Mouse (Mus musculus): ENCODE data around the gene Doxl2.
"Not testable (repeated sequence)": the region's sequence is repeated elsewhere in the genome, so short reads cannot be mapped to it uniquely, and the experiment has no call there.

Doxl2 gene

GRCm38 (mm10) chr6:48974663-48975062 lies at the start of gene Doxl2:
Gene Doxl2, plus strand, starts transcription at chr6:48974963.
- no peak for DNase-seq (ENCODE audit: low read depth, low spot score)

- DNase-seq (ENCODE audit: low read depth, low spot score), result no peak
Measured at GRCm38 (mm10) chr6:48929595-48929994, 45.2 kb upstream of the Doxl2 start, which contains the start of gene 1600015I10Rik. Gene 1600015I10Rik, plus strand, starts transcription at chr6:48929895.

GRCm38 (mm10) chr6:48949596-48949995 lies 25.2 kb upstream of the Doxl2 start:
- DNase-seq (ENCODE audit: low read depth, low spot score), result no peak

GRCm38 (mm10) chr6:48950676-48951075 lies 24.1 kb upstream of the Doxl2 start:
- DNase-seq (ENCODE audit: low read depth, low spot score), result no peak

- DNase-seq (ENCODE audit: low read depth, low spot score), result no peak
Measured at GRCm38 (mm10) chr6:48951630-48952029, 23.1 kb upstream of the Doxl2 start.

GRCm38 (mm10) chr6:48953220-48953619 lies 21.5 kb upstream of the Doxl2 start:
- DNase-seq (ENCODE audit: low read depth, low spot score), result no peak

GRCm38 (mm10) chr6:48954211-48954610 lies 20.6 kb upstream of the Doxl2 start:
- no peak for DNase-seq (ENCODE audit: low read depth, low spot score)

GRCm38 (mm10) chr6:48954946-48955345 lies 19.8 kb upstream of the Doxl2 start:
- peak; percentile 65 for DNase-seq (ENCODE audit: low read depth, low spot score)

GRCm38 (mm10) chr6:48956785-48957184 lies 18.0 kb upstream of the Doxl2 start:
- no peak for DNase-seq (ENCODE audit: low read depth, low spot score)

GRCm38 (mm10) chr6:48958053-48958452 lies 16.7 kb upstream of the Doxl2 start:
- no peak for DNase-seq (ENCODE audit: low read depth, low spot score)

- DNase-seq (ENCODE audit: low read depth, low spot score), result peak; percentile 23
Measured at GRCm38 (mm10) chr6:48959151-48959550, 15.6 kb upstream of the Doxl2 start.

- not testable (repeated sequence) for DNase-seq (ENCODE audit: low read depth, low spot score)
Measured at GRCm38 (mm10) chr6:48966696-48967095, 8.1 kb upstream of the Doxl2 start.

- no peak for DNase-seq (ENCODE audit: low read depth, low spot score)
Measured at GRCm38 (mm10) chr6:48967868-48968267, 6.9 kb upstream of the Doxl2 start.

- no peak for DNase-seq (ENCODE audit: low read depth, low spot score)
Measured at GRCm38 (mm10) chr6:48979616-48980015, 4.9 kb downstream of the Doxl2 start.

- DNase-seq (ENCODE audit: low read depth, low spot score), result no peak
Measured at GRCm38 (mm10) chr6:48982305-48982704, 7.5 kb downstream of the Doxl2 start.

GRCm38 (mm10) chr6:48986444-48986990 lies 11.8 kb downstream of the Doxl2 start, which contains the start of gene Svs1:
Gene Svs1, plus strand, starts transcription at chr6:48986861.
- no peak for DNase-seq (ENCODE audit: low read depth, low spot score)

GRCm38 (mm10) chr6:48989971-48990370 lies 15.2 kb downstream of the Doxl2 start:
- no peak for DNase-seq (ENCODE audit: low read depth, low spot score)

- DNase-seq (ENCODE audit: low read depth, low spot score), result no peak
Measured at GRCm38 (mm10) chr6:48991991-48992390, 17.2 kb downstream of the Doxl2 start.

- DNase-seq (ENCODE audit: low read depth, low spot score), result no peak
Measured at GRCm38 (mm10) chr6:48998186-48998585, 23.4 kb downstream of the Doxl2 start.

GRCm38 (mm10) chr6:48998796-48999195 lies 24.0 kb downstream of the Doxl2 start:
- DNase-seq (ENCODE audit: low read depth, low spot score), result no peak

GRCm38 (mm10) chr6:49003381-49003780 lies 28.6 kb downstream of the Doxl2 start:
- no peak for DNase-seq (ENCODE audit: low read depth, low spot score)

- peak; percentile 89 for DNase-seq (ENCODE audit: low read depth, low spot score)
Measured at GRCm38 (mm10) chr6:49007981-49008380, 33.2 kb downstream of the Doxl2 start.

- no peak for DNase-seq (ENCODE audit: low read depth, low spot score)
Measured at GRCm38 (mm10) chr6:49008420-49009160, 33.8 kb downstream of the Doxl2 start.

Data from CD4-positive, CD25-positive, alpha-beta regulatory T cell, adult 2 months (primary cell).